Mouse (Mus musculus): ENCODE results near the gene Ssu72.

GRCm38 (mm10) chr4:155757011-155757410 is 52.4 kb downstream of the Ssu72 start:
- TF ChIP-seq POLR2A (IDR thresholded peaks at IDR 0.05; ENCODE audit: low read depth, low read length) = no peak
- TF ChIP-seq CTCF (conservative IDR thresholded peaks at IDR 0.05; ENCODE audit: insufficient read depth, insufficient read length, low read depth, low read length) = no peak
